Mouse (Mus musculus) left cerebral cortex, postnatal 25 days (tissue): ENCODE results near the gene Capzb. TPM values are rescaled to one million over a fixed set of nuclear protein-coding genes. Genes with fewer than 3 reads are reported as not detected.

ENCODE experiments used
- DNase-seq, 2 experiments: peaks; one replicate each; pipeline ENCODE4 v3.0.0; 2022; ENCODE audit warnings: low spot score in 2 of 2, mixed read lengths in 1 of 2
- intact Hi-C: fragments of 180-260 bp; cut with DNase I; formaldehyde crosslinking; loops from one replicate; pipeline ENCODE4 v1.15.1; 2025
- total RNA-seq, 2 experiments: library from RNA; stranded (reverse); gene quantifications; 2 replicates each; pipeline ENCODE4 v1.2.3; 2021

The Capzb gene
- total RNA-seq, 2 experiments from 2014 or later, result 350 to 351 TPM

DNA sequence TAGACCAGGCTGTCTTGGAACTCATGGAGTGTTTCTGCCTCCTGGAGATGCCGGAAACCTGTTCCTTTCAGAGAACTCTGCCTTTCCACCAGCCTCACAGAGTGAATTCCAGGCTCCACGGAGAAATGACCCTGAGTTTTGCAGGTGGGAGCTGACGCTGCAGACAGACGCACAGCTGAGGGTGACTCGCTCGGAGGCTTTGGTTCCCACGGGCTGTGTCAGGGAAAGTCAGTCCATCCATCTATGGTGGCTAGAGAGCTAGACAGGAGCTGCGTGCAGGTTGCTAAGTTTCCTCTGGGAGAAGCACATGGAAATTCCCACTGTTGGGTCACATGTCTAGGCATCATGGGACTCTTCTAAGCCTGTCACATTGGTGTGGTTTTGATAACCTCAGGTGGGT, 38.5 kb downstream of the Capzb start:
- DNase-seq, result no peak
- intact Hi-C loops, result no loop called here

DNA sequence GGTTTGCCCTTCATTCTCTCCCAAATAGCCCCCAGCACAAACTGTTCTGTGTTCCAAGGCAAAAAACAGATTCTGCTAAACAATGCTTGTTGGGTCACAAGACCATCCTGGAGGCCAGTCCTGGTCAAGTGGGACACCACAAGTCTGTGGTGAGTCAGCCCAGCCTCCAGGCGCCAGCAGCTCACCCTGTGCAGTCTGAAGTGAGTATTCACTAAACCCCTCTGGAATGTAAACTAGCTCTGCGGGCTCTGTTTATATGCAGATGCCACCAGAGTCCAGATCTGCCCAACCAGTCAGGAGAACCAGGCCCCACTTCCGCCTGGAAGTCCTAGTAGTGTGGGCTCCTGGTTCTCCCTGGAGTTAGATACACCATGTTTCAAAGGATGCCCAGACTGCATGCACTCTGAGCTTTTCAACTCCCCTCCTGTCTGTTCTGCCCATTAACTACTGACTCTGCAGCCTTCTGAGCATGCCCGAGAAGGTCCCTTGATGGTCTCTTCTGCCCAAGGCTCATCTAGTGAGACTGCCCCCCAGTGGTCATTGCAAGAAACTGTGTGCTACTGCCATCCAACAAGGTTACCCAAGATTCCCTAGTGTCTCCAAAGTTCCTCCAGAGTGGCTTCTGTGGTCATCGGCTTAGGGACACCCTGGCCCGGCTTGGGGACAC, 39.9 kb downstream of the Capzb start:
- intact Hi-C loops, result no loop called here
- peak; percentile 54 to 68 for DNase-seq

GRCm38 (mm10) chr4:139233146-139233495, 40.4 kb downstream of the Capzb start:
- intact Hi-C loops, result no loop called here
- no peak for DNase-seq

DNA sequence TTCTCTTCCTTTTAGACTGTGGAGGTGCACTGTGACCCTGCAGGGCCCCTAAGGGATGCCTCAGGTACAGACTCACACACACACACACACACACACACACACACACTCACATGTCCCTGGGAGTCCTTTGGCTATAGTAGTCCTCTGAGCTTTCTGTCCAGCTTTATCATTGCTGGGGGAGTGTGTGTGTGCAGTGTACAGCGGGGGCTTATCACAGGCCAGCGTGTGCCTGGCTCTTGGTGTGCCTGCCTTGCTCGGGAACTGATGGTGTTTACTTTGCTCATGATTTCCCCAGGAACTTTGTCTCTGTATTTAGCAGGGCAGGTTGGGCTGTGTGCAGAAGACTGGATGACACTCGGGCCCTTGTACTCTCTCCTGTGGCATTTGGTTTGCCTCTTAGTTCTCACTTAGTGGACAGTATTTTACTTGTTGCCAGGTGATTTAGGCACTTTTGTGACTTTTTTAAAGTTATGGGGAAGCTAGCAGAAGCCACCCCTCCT, 41.1 kb downstream of the Capzb start:
- intact Hi-C loops, result no loop called here
- DNase-seq, result no peak

- intact Hi-C loops, result no loop called here
- DNase-seq, result no peak
These were observed 41.6 kb downstream of the Capzb start for GRCm38 (mm10) chr4:139234261-139234660.

- DNase-seq, result no peak
- intact Hi-C loops, result no loop called here
These were observed 42.9 kb downstream of the Capzb start for GRCm38 (mm10) chr4:139235556-139235955.

DNA sequence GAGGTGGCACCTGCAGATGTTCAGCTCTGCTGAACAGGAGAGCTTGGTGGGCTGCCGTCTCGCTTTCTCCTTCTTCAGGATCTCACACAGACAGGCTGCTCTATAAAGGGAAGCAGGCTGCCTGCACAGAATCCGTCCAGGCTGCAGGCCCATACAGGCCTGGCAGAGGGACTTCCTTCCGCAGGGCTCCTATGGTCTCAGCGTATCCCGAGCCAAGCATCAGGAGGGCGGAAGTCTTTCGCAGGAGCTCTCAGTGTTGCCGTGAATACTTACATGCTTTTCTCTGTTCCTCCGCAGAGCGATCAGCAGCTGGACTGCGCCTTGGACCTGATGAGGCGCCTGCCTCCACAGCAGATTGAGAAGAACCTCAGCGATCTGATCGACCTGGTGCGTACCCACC, 45.9 kb downstream of the Capzb start:
- DNase-seq, result peak in 1 of 2 experiments; percentile 22
- intact Hi-C loops, result no loop called here

DNA sequence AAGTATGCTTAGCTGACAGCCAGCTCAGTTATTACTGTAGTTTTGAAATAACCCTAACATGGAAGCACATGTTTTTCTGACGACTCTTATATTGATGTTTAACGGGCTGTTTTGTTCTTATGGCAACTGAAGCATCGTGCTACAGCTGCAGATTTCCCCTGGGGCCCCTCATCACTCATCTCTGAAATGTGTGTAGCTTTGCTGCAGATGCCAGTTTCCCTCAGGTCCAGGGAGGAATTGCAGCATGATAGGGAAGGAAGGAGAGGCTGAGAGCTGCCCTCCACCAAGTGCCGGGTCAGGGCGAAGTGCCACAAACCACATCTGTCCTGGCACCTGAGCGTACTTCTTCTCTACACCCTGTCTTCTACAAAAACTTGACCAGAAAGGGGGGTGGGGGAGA, 47.6 kb downstream of the Capzb start:
- no peak for DNase-seq

DNA sequence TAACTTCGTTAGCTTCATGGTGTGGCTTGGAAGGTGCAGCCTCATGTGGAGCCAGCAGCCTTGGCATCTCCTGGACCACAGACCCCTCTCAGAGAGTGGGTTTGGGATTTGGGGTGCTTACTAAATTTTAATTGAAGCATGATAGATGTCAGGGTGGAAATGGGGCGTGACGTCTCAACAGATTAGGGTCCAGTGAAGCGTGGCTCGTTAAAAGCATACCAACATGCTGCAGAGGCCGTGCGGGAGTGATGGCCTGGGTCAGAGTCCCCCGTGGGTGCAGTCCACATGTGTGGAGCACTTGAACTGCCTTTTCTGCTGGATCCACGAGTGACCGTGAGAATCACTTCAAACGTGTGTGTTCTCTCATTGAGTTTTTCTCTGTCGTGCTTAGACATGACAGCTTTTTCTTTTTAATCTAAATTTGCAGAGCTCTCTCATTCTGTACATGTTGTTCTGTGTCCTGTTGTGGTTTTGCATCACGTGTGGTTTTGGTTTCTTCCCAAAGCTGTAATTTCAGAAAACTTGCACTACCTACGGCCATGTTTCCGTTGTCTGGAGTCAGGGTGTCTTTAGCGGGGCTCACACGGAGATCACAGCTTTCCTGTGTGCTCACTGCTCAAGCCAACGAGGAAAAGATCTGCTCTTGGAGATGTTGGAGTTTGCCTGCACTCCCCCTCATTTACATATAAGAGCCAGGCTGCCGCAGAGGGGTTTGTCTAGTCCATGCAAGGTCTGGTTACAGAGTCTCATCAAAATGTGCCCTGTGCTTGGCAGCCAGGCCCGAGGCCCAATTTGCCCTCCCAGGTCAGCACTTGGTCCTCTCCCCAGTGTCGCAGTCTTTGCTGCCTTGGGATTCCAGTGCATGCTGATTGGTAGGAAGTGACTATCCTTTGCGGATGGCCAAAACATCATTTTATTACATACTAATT, 49.2 kb downstream of the Capzb start:
- no peak for DNase-seq
- intact Hi-C loops, result loop anchor here (5.0 kb wide), 1 partner anchor 50 kb away; the partner anchor contains the start of gene Capzb

More for the DNA sequence above, 47.6 kb downstream of the Capzb start:
- intact Hi-C loops, result loop anchor here (5.0 kb wide), 1 partner anchor 48 kb away; the partner anchor contains the start of gene Capzb

DNA sequence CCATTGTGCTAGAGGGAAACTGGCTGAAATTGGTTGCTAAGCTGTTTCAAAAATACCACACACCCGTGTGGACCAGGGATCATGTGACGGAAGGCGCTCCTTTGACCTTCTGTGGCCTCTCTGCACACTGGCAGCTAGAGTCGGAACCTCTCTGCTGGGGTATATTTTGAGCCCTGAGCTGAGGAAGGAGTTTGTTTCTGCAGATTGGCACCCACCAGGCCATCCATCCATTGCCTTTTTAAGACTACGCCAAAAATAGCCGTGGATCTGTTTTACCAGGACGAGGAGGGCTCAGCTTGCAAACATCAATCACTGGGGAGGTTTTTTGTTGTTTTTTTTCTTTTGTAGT, 49.9 kb downstream of the Capzb start:
- DNase-seq, result peak in 1 of 2 experiments; percentile 55
- intact Hi-C loops, result loop anchor here (5.0 kb wide), 1 partner anchor 50 kb away; the partner anchor contains the start of gene Capzb

DNA sequence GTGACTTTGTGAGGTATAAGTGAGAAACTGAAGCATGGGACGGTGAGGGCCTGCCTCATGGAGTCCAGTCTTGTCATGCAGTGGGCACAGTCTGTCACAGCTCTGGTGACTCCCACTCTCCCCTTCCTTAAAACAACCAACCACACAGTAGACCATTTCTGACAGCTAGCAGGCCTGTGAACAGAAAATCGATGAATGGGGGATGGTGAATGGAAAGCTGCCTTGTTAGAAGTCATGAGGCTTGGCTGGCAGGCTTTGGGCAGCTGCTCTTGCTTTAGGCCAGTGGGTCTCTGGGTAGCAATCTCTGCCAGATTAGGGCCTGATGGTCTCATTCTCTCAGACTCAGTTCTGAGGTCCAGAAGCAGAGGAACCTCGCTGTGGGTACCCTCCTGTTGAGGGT, 51.5 kb downstream of the Capzb start:
- peak in 1 of 2 experiments; percentile 23 for DNase-seq
- intact Hi-C loops, result loop anchor here (5.0 kb wide), 1 partner anchor 52 kb away; the partner anchor contains the start of gene Capzb

GRCm38 (mm10) chr4:139244766-139245165, 52.1 kb downstream of the Capzb start:
- DNase-seq, result no peak
- intact Hi-C loops, result loop anchor here (5.0 kb wide), 1 partner anchor 52 kb away; the partner anchor contains the start of gene Capzb

DNA sequence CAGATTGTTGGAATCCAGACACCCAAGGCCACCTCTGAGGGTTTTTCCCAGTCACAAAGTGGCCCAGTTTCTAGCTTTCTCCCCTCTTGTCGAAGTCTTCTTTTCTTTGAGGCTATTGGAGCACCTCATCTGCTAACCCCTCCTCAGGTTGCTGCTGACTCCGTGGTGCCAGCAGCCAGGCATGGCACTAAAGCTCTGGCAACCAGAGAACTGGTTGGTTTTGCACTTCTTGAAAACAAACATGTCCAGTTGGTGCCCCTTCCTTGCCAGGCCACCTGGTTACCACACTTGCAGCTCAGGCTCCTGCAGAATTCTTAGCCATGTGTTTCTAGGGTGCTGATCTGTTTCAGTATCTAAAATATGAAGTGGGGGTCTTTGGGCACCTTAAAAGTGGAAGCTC, 52.8 kb downstream of the Capzb start:
- intact Hi-C loops, result no loop called here
- no peak for DNase-seq

DNA sequence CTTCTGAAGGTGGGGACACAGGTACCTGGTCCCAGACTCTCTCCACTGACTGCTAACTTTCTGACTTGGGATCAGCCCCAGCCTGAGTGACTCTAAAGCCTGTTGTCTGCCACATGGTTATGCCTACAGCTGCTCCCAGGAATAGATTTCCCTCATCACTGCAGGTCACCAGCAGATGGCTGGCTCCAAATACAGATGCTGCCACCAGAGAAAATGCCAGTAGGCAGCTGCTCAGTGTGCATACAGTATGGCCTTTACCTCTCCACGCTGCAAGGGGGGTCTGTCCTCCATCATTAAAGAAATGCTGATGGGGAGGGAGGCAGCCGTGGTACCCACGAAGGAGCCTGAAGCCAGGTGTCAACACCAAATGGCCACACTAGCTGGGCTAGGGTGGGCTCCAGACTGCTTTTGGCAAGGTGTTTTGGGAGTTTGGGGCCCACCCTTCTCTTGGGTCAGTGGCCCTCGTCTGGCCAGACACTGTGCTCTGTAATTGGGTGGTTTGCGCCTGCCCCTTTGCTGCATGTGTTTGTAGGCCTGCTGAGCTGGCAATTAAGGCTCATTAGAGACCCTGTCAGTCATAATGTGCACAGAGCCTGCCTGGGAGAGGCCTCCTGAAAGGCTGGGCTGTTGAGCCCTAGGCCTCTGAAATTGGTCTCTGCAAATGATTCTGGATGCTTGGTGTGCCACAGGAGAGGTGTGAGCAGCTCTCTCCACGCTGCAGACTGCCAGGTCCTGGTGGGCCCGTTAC, 53.6 kb downstream of the Capzb start:
- DNase-seq, result no peak
- intact Hi-C loops, result no loop called here

GRCm38 (mm10) chr4:139247966-139248365, 55.3 kb downstream of the Capzb start:
- DNase-seq, result no peak
- intact Hi-C loops, result no loop called here

- intact Hi-C loops, result no loop called here
- no peak for DNase-seq
These were observed 56.0 kb downstream of the Capzb start for GRCm38 (mm10) chr4:139248736-139249135.

- no peak for DNase-seq
- intact Hi-C loops, result no loop called here
These were observed 57.3 kb downstream of the Capzb start for GRCm38 (mm10) chr4:139250043-139250442.

DNA sequence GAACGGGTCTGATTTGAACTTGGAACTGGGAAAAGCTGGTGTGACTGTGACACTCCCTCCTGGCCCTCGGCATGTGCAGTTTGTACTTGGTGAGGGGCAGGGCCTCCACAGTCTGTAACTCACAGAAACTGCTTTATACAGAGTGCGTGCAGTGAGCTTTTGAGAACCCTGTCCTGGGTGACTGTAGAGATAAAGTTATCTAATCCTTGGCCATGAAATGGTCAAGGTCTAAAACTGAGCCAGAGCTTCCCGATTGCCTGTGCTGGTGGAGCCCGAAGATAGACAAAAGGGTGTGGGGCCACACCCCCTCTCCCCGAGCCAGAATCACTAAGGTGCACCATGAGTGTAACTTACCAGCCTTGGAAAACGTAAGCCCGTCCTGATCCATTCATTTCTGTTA, 58.2 kb downstream of the Capzb start:
- intact Hi-C loops, result no loop called here

DNA sequence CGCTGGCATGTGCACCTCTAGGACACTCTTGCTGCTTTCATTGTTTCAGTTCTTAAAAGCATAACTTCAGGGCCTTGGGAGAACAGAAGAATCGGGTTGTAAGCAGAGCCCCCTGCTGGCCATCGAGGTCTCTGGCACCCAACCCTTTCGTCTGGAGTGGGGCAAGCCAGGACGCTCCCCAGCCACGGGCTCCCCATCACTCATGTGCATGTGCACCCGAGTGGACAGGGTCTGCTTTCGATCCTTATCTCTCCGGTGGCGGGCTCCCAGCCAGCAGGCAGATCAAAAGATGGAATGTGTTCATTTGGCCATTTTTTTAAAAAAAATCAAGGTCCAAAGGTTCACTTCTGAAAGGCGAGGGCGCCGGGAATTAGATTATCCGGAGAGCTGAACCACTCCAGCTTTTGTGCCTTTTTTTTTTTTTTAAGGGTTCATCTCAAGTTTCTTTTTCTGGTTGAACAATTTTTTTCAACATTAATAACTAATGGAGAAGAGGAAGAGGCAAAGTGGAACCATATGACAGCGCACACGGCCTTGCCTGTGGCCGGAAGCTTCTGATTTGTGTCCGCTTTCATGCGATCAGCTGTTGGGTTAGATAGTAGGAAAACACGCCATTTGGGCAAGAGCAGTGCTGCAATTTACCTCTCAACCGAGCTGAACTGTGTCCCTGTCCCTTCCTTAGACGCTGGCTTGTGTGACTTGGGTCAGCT, 59.5 kb downstream of the Capzb start:
- DNase-seq, result peak; percentile 62 to 79
- intact Hi-C loops, result loop anchor here (1.0 kb wide), 1 partner anchor 166 kb away; no protein-coding TSS in a partner anchor

More for the DNA sequence above, 58.2 kb downstream of the Capzb start:
- no peak for DNase-seq
